8 mouse cellular contexts compared by ENCODE assay signal in the genomic region with DNA sequence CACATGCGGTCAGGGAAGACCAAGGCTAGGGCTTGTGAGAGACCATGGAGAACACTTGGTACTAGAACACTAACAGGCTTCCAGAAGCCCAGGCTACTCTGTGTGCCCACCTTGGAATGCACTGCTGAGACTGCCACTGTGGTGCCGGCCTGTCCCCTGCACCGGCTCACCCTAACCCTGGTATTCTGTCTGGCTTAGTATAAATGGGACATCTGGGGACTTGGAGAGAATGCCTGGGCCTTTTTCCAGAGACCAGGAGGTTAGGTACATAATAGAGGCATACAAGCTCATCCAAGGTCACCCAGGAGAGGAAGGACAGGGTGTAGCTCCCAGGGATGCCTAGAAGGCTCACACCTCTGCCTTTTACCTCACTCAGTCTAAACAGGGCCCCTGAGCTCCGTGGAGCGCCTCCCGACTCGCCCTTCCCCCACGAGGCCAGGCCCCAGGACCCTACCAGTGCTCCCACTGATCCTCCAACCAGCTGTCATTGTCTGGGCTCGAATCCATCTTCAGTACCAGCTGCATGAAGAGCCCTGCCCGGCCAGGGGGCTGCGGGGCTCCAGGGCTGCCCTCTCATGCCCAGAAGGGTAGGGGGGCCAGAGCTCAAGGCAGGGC. TPM values are rescaled to one million over a fixed set of nuclear protein-coding genes. Genes with fewer than 3 reads are reported as not detected.
DNase-seq lines count a peak whose midpoint lies in the region; ATAC-seq and TF ChIP-seq lines count a peak whose summit lies in the region.

No protein-coding gene starts in this region.

- H3K9me3 ChIP-seq in heart, embryonic 14.5 days (ENCODE audit: control insufficient read depth, low read length) = no peaks in the 10 kb centered on the region
- H3K9me3 ChIP-seq in forebrain, embryonic 16.5 days (ENCODE audit: control insufficient read depth, low read length) = no peaks in the 10 kb centered on the region
- H3K9me3 ChIP-seq in liver, postnatal 0 days (ENCODE audit: low read length) = no peaks in the 10 kb centered on the region

- TF ChIP-seq CTCF in liver, postnatal 0 days (IDR thresholded peaks at IDR 0.05; ENCODE audit: low read depth) = no peak

- H3K36me3 ChIP-seq in heart, embryonic 14.5 days (ENCODE audit: control insufficient read depth, insufficient read depth, low read length) = no peaks in the 10 kb centered on the region
- peaks cover 2% of the 10 kb centered on the region for H3K36me3 ChIP-seq in forebrain, embryonic 16.5 days (ENCODE audit: control insufficient read depth, insufficient read depth)
- no peaks in the 10 kb centered on the region for H3K36me3 ChIP-seq in liver, postnatal 0 days (replicated peaks; ENCODE audit: insufficient read depth, low read length)

- H3K4me1 ChIP-seq in heart, embryonic 14.5 days (ENCODE audit: control insufficient read depth in 2 of 2, insufficient read depth in 2 of 2, low read length in 2 of 2) = peaks cover 14 to 21% of the 10 kb centered on the region in 2 experiments; a peak in 3 of 4 replicates
- H3K4me1 ChIP-seq in forebrain, embryonic 16.5 days (replicated peaks; ENCODE audit: control insufficient read depth, insufficient read depth, low read length) = peaks cover 48% of the 10 kb centered on the region
- H3K4me1 ChIP-seq in liver, postnatal 0 days (ENCODE audit: insufficient read depth) = peaks cover 15% of the 10 kb centered on the region; the same call in 1 of the 2 replicates

- peaks cover 25% of the 10 kb centered on the region for H3K27me3 ChIP-seq in heart, embryonic 14.5 days (ENCODE audit: control insufficient read depth, insufficient read depth, low read length)
- no peaks in the 10 kb centered on the region for H3K27me3 ChIP-seq in forebrain, embryonic 16.5 days (replicated peaks; ENCODE audit: control insufficient read depth, insufficient read depth, low read length)
- peaks cover 44% of the 10 kb centered on the region for H3K27me3 ChIP-seq in liver, postnatal 0 days (ENCODE audit: insufficient read depth, low read length)

- DNase-seq in heart, adult 11 months = no peak
- DNase-seq in Muller cell, postnatal 12 days (ENCODE audit: inconsistent ontology term) = peak; percentile 37
- DNase-seq in liver, postnatal 0 days = no peak
- no peak for DNase-seq in ovary, postnatal 36 days (ENCODE audit: low spot score)
- no peak for DNase-seq in urinary bladder, postnatal 36 days (ENCODE audit: low spot score in 2 of 2)

- H3K4me2 ChIP-seq in heart, embryonic 14.5 days (ENCODE audit: low read length) = peak overlapping the region; percentile 52
- peak overlapping the region; percentile 55 for H3K4me2 ChIP-seq in forebrain, embryonic 16.5 days (ENCODE audit: low read length)
- H3K4me2 ChIP-seq in liver, postnatal 0 days (ENCODE audit: low read depth, low read length) = peak overlapping the region; percentile 57

- peak overlapping the region; percentile 26; the same call in 1 of the 2 replicates for H3K9ac ChIP-seq in heart, embryonic 14.5 days (ENCODE audit: low read length)
- H3K9ac ChIP-seq in forebrain, embryonic 16.5 days (replicated peaks; ENCODE audit: low read depth, low read length) = peak overlapping the region; percentile 54
- H3K9ac ChIP-seq in liver, postnatal 0 days (replicated peaks) = peak overlapping the region; percentile 40; the same call in 1 of the 2 replicates

- WGBS in heart, embryonic 14.5 days = 36% methylated on average over 11 of the region's 11 CpGs
- WGBS in forebrain, embryonic 16.5 days = 15% methylated on average over 11 of the region's 11 CpGs
- WGBS in liver, postnatal 0 days (ENCODE audit: insufficient replicate concordance) = 36% methylated on average over 11 of the region's 11 CpGs

- peak overlapping the region; percentile 8 to 23; a peak in 3 of 4 replicates for H3K4me3 ChIP-seq in heart, embryonic 14.5 days (ENCODE audit: control insufficient read depth in 1 of 2, insufficient read depth in 1 of 2, low read depth in 1 of 2, low read length in 2 of 2)
- H3K4me3 ChIP-seq in forebrain, embryonic 16.5 days (replicated peaks; ENCODE audit: low read length) = peak overlapping the region; percentile 33
- H3K4me3 ChIP-seq in liver, postnatal 0 days (ENCODE audit: low read depth, low read length) = peak overlapping the region; percentile 21

- no peak overlapping the region for H3K27ac ChIP-seq in heart, embryonic 14.5 days (replicated peaks in 1 of 2; ENCODE audit: control insufficient read depth in 1 of 2, insufficient read depth in 1 of 2, low read depth in 2 of 2, low read length in 2 of 2)
- H3K27ac ChIP-seq in forebrain, embryonic 16.5 days (ENCODE audit: low read length) = peak overlapping the region; percentile 58
- H3K27ac ChIP-seq in liver, postnatal 0 days (ENCODE audit: low read depth) = 0 out of 2 replicates have a peak overlapping the region, but pooled peaks have one; percentile 5

- no peak for TF ChIP-seq EP300 in liver, postnatal 0 days (IDR thresholded peaks at IDR 0.05; ENCODE audit: low read depth)

- no peak for ATAC-seq in heart, embryonic 14.5 days (ENCODE audit: insufficient number of reproducible peaks, insufficient read depth, low FRiP score, low read depth)
- no peak for ATAC-seq in forebrain, embryonic 16.5 days
- peak; percentile 40 for ATAC-seq in liver, postnatal 0 days
- no peak for ATAC-seq in CD4-positive, CD25-positive, alpha-beta regulatory T cell, adult 4 months

RNA-seq across cellular contexts. Expression of gene Mapk8ip1, which starts 9.3 kb away (rescaled TPM):
- polyA plus RNA-seq in heart, embryonic 14.5 days (2014; fragmentation: Nextera tagmentation; extraction: Ambion mirVana) = 1.9 and 2.9 TPM in 2 replicates
- 101 TPM in 2 replicates for polyA plus RNA-seq in forebrain, embryonic 16.5 days (2015; fragmentation: Nextera tagmentation; extraction: Ambion mirVana)
- polyA plus RNA-seq in liver, postnatal 0 days (2015; fragmentation: Nextera tagmentation; extraction: Ambion mirVana) = 2.6 and 2.8 TPM in 2 replicates
- polyA plus RNA-seq in CD4-positive, CD25-positive, alpha-beta regulatory T cell, adult 4 months (2017; shearing (Covaris generic)) = under 1 TPM; 0.35 to 0.68 TPM

RNA-seq across cellular contexts. Expression of gene 1700029I15Rik, which starts 9.5 kb away (rescaled TPM):
- polyA plus RNA-seq in heart, embryonic 14.5 days (2014; fragmentation: Nextera tagmentation; extraction: Ambion mirVana) = 0.44 and 1.5 TPM in 2 replicates
- 5.7 and 8.6 TPM in 2 replicates for polyA plus RNA-seq in forebrain, embryonic 16.5 days (2015; fragmentation: Nextera tagmentation; extraction: Ambion mirVana)
- polyA plus RNA-seq in liver, postnatal 0 days (2015; fragmentation: Nextera tagmentation; extraction: Ambion mirVana) = 1.9 and 2.1 TPM in 2 replicates
- polyA plus RNA-seq in CD4-positive, CD25-positive, alpha-beta regulatory T cell, adult 4 months (2017; shearing (Covaris generic)) = 1 to 10 TPM; 4.5 to 8.1 TPM

RNA-seq across cellular contexts. Expression of gene Large2, which starts 17.1 kb away (rescaled TPM):
- polyA plus RNA-seq in heart, embryonic 14.5 days (2014; fragmentation: Nextera tagmentation; extraction: Ambion mirVana) = 0.73 and 1.2 TPM in 2 replicates
- 1.4 and 2.4 TPM in 2 replicates for polyA plus RNA-seq in forebrain, embryonic 16.5 days (2015; fragmentation: Nextera tagmentation; extraction: Ambion mirVana)
- polyA plus RNA-seq in liver, postnatal 0 days (2015; fragmentation: Nextera tagmentation; extraction: Ambion mirVana) = 2.7 and 3.5 TPM in 2 replicates
- polyA plus RNA-seq in CD4-positive, CD25-positive, alpha-beta regulatory T cell, adult 4 months (2017; shearing (Covaris generic)) = not detected

RNA-seq across cellular contexts. Expression of gene Pex16, which starts 17.3 kb away (rescaled TPM):
- polyA plus RNA-seq in heart, embryonic 14.5 days (2014; fragmentation: Nextera tagmentation; extraction: Ambion mirVana) = 15.3 and 19.7 TPM in 2 replicates
- 38.3 and 42.0 TPM in 2 replicates for polyA plus RNA-seq in forebrain, embryonic 16.5 days (2015; fragmentation: Nextera tagmentation; extraction: Ambion mirVana)
- 90.6 and 95.6 TPM in 2 replicates for polyA plus RNA-seq in liver, postnatal 0 days (2015; fragmentation: Nextera tagmentation; extraction: Ambion mirVana)
- polyA plus RNA-seq in CD4-positive, CD25-positive, alpha-beta regulatory T cell, adult 4 months (2017; shearing (Covaris generic)) = 10 to 100 TPM; 44.5 to 77.0 TPM

RNA-seq across cellular contexts. Expression of gene Cry2, which starts 42.0 kb away (rescaled TPM):
- polyA plus RNA-seq in heart, embryonic 14.5 days (2014; fragmentation: Nextera tagmentation; extraction: Ambion mirVana) = 15.6 and 17.8 TPM in 2 replicates
- polyA plus RNA-seq in forebrain, embryonic 16.5 days (2015; fragmentation: Nextera tagmentation; extraction: Ambion mirVana) = 40.1 and 46.8 TPM in 2 replicates
- 9.6 and 11.9 TPM in 2 replicates for polyA plus RNA-seq in liver, postnatal 0 days (2015; fragmentation: Nextera tagmentation; extraction: Ambion mirVana)
- 10 to 100 TPM; 10.6 to 13.4 TPM for polyA plus RNA-seq in CD4-positive, CD25-positive, alpha-beta regulatory T cell, adult 4 months (2017; shearing (Covaris generic))

Comparison
In these comparisons a context has a peak if more than half of its experiments do, and no peak if none do; other contexts are left out.
1. H3K27ac ChIP-seq: peak in forebrain, embryonic 16.5 days (single experiment) and liver, postnatal 0 days (single experiment); none in heart, embryonic 14.5 days (0 of 2).
2. RNA of gene Mapk8ip1, which starts 9.3 kb away (polyA plus RNA-seq): 101 TPM in forebrain, embryonic 16.5 days; 1.9 to 2.9 TPM in heart, embryonic 14.5 days, 2.6 to 2.8 TPM in liver, postnatal 0 days and 0.35 to 0.68 TPM in CD4-positive, CD25-positive, alpha-beta regulatory T cell, adult 4 months; every median in the first group is over 10 times any median in the second.
3. Peak in every context shown above with its lines, with median percentiles within 50 percentile points of each other: H3K4me2 ChIP-seq, H3K4me3 ChIP-seq and H3K9ac ChIP-seq.